Mouse (Mus musculus) gastrocnemius, postnatal 25 days (tissue): ENCODE results near the gene Vhl. TPM values are rescaled to one million over a fixed set of nuclear protein-coding genes. Genes with fewer than 3 reads are reported as not detected.

Experiments used
- DNase-seq: peaks from one replicate; pipeline ENCODE4 v3.0.0; 2022
- long read RNA-seq, 2 experiments: library from polyadenylated mRNA; stranded (forward); transcript quantifications; one replicate each; pipeline ENCODE4 v2.0.0; 2021
- total RNA-seq, 2 experiments: library from RNA; stranded (reverse); gene quantifications; 1 replicate in 1 of 2; 2 replicates in 1 of 2; pipeline ENCODE4 v1.2.3; 2021

Gene Vhl
- total RNA-seq = 1 to 10 TPM; 4.4 to 6.2 TPM
- long read RNA-seq, experiment 1, partial matches to known transcripts = 1 of 6 reads
- long read RNA-seq, experiment 1, other reads (novel, unspliced or antisense) = 2 of 6 reads
- long read RNA-seq, experiment 2, transcript Vhl-201 (3 exons, 2,792 nt) = major isoform, 10 of 11 reads
- long read RNA-seq, experiment 2, partial matches to known transcripts = 0 of 11 reads
- long read RNA-seq, experiment 2, other reads (novel, unspliced or antisense) = 1 of 11 reads

DNA sequence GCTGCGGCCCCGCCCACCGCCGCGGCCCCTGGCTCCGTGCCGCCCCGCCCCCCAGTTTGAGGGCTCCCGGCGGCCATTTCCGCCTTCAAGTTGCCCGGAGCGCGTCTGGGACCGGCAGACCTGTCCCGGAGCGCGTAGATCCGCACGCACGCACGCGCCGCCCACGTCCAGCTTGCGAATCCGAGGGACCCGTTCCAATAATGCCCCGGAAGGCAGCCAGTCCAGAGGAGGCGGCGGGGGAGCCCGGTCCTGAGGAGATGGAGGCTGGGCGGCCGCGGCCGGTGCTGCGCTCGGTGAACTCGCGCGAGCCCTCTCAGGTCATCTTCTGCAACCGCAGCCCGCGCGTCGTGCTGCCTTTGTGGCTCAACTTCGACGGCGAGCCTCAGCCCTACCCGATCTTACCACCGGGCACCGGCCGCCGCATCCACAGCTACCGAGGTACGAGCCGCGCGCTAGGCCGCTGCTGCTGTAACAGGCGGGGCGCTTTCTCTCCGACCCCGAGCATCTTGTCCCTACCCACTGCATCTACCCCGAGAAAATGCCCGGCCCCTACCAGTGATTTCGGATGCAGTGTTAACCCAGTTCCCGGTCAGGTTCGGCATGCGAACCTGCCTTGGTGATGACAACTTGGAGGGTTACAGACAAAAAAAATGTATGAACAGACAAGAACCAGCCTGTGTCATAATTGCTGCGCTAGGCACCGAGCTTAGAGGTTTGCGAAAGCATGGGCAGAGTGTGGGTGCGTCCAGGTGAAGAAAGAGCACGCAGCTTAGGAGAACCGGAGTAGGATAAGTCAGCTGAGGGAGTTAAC is at the start of gene Vhl:
Vhl (plus strand) TSS at position 19 of the 811 bp plus-strand sequence.
- DNase-seq = peak; percentile 91

GRCm38 (mm10) chr6:113576044-113576443 is 47.7 kb upstream of the Vhl start:
- DNase-seq = no peak

GRCm38 (mm10) chr6:113579306-113579705 is 44.5 kb upstream of the Vhl start:
- no peak for DNase-seq

- DNase-seq = no peak
These were observed 40.7 kb upstream of the Vhl start for GRCm38 (mm10) chr6:113583023-113583422.

- DNase-seq = no peak
These were observed 38.7 kb upstream of the Vhl start for GRCm38 (mm10) chr6:113585065-113585464.

DNA sequence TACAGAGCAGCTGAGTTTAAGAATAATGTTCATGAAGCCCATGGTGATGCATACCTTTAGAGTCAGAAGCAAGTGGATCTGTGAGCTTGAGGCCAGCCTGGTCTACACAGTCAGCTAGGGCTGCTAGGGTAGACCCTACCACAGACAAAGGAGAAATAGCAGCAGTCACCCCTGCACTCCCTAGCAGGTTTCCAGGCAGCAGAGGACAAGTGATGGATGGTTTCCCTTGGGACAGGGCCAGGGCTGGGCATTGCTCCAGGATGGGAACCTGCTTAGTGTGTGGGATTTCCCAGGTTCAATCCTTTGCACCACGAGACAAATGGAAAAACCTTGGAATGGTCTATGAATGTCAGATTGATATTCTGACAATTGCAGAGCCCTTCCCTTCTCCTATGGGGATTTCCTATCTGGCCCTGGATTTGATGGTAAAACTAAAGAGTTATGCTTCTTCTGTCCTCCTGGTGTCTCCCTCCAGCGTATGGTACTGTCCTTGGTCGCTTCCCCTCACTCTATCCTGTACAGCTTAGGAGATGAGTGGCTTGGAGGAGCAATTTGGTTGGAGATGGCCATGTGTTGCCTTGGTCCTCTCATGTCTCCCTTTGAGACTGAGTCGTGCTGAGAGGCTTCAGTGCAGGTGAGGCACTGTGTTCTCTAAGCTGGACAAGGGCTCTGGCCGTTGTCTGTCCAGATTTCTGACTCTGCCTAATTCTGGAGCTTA is 37.1 kb upstream of the Vhl start:
- DNase-seq = no peak

DNA sequence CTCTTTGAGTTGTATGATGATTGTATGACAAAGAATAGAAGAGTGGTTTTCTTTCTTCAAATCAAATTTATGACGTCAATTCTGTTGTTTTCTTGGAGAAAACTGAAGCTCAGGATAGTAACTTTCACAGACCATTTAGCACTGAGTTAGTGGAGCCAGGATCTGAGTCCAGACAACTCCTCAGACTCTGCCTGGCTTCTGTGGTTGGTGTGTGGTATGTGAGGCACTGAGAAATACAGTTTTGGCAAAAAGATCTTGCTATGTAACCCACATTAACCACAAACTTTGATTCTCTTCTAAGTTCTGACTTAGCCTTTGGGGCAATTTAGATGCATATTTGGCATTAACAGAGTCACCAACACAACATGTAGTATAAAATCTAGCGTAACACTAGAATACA is 31.1 kb upstream of the Vhl start:
- DNase-seq = no peak

GRCm38 (mm10) chr6:113597945-113598344 is 25.8 kb upstream of the Vhl start:
- DNase-seq = no peak

GRCm38 (mm10) chr6:113599833-113600232 is 23.9 kb upstream of the Vhl start:
- DNase-seq = no peak

- DNase-seq = no peak
These were observed 23.1 kb upstream of the Vhl start, which contains the start of gene Fancd2os for GRCm38 (mm10) chr6:113600543-113601139. Fancd2os (minus strand) TSS chr6:113600715.

GRCm38 (mm10) chr6:113602821-113603220 is 20.9 kb upstream of the Vhl start:
- no peak for DNase-seq

DNA sequence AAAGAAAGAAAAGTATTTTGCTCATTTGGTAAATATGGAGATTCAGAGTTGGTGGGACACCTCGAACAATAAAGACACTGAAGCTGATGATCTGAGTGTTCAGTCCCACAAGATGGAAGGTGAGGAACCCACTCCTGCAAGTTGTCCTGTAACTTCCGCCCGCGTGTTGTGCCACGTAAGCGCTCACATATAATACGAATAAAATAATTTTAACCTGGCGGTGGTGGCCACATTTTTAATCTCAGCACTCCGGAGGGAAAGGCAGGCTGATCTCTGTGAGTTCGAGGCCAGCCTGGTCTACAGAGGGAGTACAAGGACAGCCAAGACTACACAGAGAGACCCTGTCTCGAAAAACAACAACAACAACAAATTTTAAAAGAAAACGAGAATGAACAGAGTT is 19.8 kb upstream of the Vhl start:
- no peak for DNase-seq

DNA sequence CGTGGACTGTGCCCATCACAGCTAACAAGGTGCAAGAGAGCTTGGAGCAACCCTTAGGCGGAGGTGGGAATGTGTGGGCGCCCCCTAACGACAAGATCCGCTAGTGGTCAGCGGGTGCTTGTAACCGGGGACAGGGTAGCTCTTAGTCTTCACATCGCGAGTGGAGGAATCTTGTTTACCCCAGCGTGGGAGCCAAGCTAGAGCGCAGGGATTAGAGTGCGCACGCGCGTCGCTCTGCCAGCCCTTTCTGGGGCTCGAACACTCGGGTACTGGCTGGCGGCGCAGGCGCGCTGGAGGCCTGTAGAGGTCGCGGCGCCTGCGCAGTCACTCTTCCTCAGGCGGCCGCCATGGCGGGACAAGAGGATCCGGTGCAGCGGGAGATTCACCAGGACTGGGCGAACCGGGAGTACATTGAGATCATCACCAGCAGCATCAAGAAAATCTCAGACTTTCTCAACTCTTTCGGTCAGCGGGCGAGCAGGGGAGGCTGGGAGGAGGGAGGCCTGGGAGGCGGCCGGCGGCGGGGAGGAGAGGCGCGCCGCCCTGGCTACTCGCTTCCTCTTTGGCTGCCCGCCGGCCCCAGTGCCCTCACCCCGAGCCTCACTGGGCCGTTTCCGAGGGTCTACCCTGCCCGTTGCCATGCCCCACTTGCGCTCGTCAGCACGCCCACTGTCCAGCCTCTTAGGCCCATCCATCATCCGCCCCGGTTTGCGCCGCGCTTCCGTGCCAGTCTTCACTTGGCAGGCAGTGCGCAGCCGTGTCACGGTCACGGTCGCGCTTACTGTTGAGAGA is 19.1 kb upstream of the Vhl start, which contains the start of gene Brk1:
Brk1 (plus strand) TSS at position 341 of the 792 bp plus-strand sequence.
- DNase-seq = peak; percentile 82

DNA sequence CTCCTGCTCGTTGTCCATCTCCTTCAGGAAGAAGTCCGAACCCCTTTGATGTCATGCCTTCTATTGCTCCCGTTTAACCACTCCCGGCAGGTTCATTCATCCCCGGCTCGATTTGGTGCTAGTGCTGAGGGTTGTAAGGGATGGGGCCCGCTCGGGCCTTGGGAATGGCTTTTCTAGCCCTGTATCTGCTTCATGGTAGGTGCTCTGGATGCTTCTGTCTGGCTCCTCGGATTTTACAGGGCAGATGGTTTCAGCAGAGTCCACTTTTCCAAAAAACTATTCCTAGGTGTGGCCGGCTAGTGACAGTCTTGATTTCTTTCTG is 18.6 kb upstream of the Vhl start:
- DNase-seq = no peak

GRCm38 (mm10) chr6:113608871-113609270 is 14.9 kb upstream of the Vhl start:
- DNase-seq = no peak

GRCm38 (mm10) chr6:113609293-113609692 is 14.5 kb upstream of the Vhl start:
- no peak for DNase-seq

GRCm38 (mm10) chr6:113612258-113612969 is 11.3 kb upstream of the Vhl start:
- DNase-seq = no peak

DNA sequence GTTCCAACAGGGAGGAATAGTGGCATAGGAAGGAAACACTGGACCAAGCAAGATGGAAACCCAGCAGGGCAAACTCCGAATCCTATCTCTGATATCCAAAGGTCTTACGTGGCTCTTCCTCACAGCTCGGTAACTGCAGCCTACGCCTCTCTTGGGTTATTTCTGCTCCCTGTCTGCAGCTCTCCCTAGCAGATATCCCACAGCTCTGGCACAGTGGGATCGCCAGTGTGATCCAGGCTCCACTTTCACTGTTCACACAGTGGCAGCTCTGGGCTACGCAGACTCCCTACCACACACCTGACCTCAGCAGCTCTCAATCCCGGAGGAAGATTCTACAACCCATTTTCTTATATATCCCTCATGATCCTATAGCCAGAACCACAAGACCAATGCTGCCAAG is 9.6 kb upstream of the Vhl start:
- no peak for DNase-seq

GRCm38 (mm10) chr6:113614997-113615396 is 8.8 kb upstream of the Vhl start:
- no peak for DNase-seq

DNA sequence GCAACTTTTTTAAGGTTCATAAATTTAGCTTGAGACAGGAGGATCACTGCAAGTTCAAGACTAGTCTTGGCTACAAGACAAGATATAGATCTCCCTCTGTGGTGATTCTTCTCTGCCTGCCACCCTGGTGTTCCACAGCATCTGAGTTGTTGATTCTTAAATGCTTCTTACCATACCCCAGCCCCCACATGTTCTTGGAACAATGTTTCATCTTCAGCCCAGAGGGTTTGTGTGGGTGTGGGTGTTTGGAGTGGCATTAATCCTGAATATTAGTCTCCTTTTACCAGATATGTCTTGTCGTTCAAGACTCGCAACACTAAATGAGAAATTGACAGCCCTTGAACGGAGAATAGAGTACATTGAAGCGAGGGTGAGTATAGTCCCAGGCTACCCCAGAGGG is 8.3 kb upstream of the Vhl start:
- no peak for DNase-seq

- no peak for DNase-seq
These were observed 373 bp upstream of the Vhl start for GRCm38 (mm10) chr6:113623386-113623785.
